Mouse (Mus musculus) olfactory bulb, adult 2 months (tissue): ENCODE measurements around the gene Ms4a15.

Experiments used
- CTCF ChIP-seq: fragments of 200-500 bp; IDR thresholded peaks from 2 replicates; pipeline ENCODE4 v1.5.1; 2012; ENCODE audit warnings: low read depth, mild to moderate bottlenecking, low read length, moderate library complexity; ENCODE audit not compliant: insufficient read depth
- POLR2A ChIP-seq: fragments of 200-500 bp; IDR thresholded peaks from 2 replicates; pipeline ENCODE4 v1.6.1; 2012; ENCODE audit warnings: mild to moderate bottlenecking, low read depth, low read length, moderate library complexity; ENCODE audit not compliant: insufficient read depth

GRCm38 (mm10) chr19:10974238-10974865, 18.7 kb downstream of the Ms4a15 start, which contains the start of gene Ms4a10:
- TF ChIP-seq CTCF (no peak), POLR2A (no peak)
